Mouse (Mus musculus) stomach, embryonic 15.5 days (tissue): Measurements from ENCODE around the gene Herpud2. TPM values are rescaled to one million over a fixed set of nuclear protein-coding genes. Genes with fewer than 3 reads are reported as not detected.
A peak's percentile ranks its signal among the peaks of the same experiment; 100 is the strongest.

Experiments used
- ATAC-seq: fragments of 200-750 bp; cut with Nextera tagmentation; 2 replicates; pipeline ENCODE4 v1.8.0; 2017; ENCODE audit warnings: low read depth, moderate number of reproducible peaks, moderate TSS enrichment; ENCODE audit not compliant: insufficient read depth, low FRiP score
- H3K27ac ChIP-seq: fragments of 300-500 bp; sonication (generic); 2 replicates; pipeline ENCODE4 v1.5.1; 2015; ENCODE audit warnings: mild to moderate bottlenecking, inconsistent platforms
- H3K27me3 ChIP-seq: fragments of 300-500 bp; sonication (generic); replicated peaks from 2 replicates; pipeline ENCODE4 v1.6.1; 2015; ENCODE audit warnings: inconsistent platforms
- H3K36me3 ChIP-seq: fragments of 300-500 bp; sonication (generic); 2 replicates; pipeline ENCODE4 v1.6.1; 2015; ENCODE audit warnings: inconsistent platforms
- H3K4me1 ChIP-seq: fragments of 300-500 bp; sonication (generic); 2 replicates; pipeline ENCODE4 v1.6.1; 2015; ENCODE audit warnings: inconsistent platforms
- H3K4me2 ChIP-seq: fragments of 300-500 bp; sonication (generic); 2 replicates; pipeline ENCODE4 v1.6.1; 2015; ENCODE audit warnings: mild to moderate bottlenecking, inconsistent platforms
- H3K4me3 ChIP-seq: fragments of 300-500 bp; sonication (generic); replicated peaks from 2 replicates; pipeline ENCODE4 v1.5.1; 2015; ENCODE audit warnings: inconsistent platforms
- H3K9ac ChIP-seq: fragments of 300-500 bp; sonication (generic); 2 replicates; pipeline ENCODE4 v1.6.1; 2015; ENCODE audit warnings: inconsistent platforms
- H3K9me3 ChIP-seq: fragments of 300-500 bp; sonication (generic); 2 replicates; pipeline ENCODE4 v1.6.1; 2016; ENCODE audit warnings: inconsistent platforms
- WGBS: fragments of 180-500 bp; shearing (Covaris S2); methylation state at CpG from one replicate; pipeline ENCODE4 v1.1.7; 2015; 5-methylcytosine and 5-hydroxymethylcytosine counted together
- polyA plus RNA-seq: library from polyadenylated mRNA; unstranded; fragments of >200 nt; fragmentation: Nextera tagmentation; extraction: Ambion mirVana; gene quantifications from 2 replicates; pipeline ENCODE4 v1.2.1, GENCODE M21; 2015

The Herpud2 gene
- 31.0 and 33.3 TPM in 2 replicates for polyA plus RNA-seq

GRCm38 (mm10) chr9:25151611-25152241, at the start of gene Herpud2:
Gene Herpud2, minus strand, starts transcription at chr9:25151820.
- peak within 1 kb of the TSS; percentile 94 for H3K9ac ChIP-seq
- peak within 1 kb of the TSS; percentile 89 for H3K4me3 ChIP-seq

GRCm38 (mm10) chr9:25200987-25201386, 49.4 kb upstream of the Herpud2 start:
- H3K4me3 ChIP-seq, result no peak overlapping the region
- no peak overlapping the region for H3K27ac ChIP-seq
- no peak overlapping the region for H3K4me2 ChIP-seq
- no peak overlapping the region for H3K9ac ChIP-seq
- H3K4me1 ChIP-seq, result 0 out of 2 replicates have a peak, but pooled peaks cover 4% of the 10 kb centered on the region
- no peaks in the 10 kb centered on the region for H3K27me3 ChIP-seq
- WGBS, result 76% methylated on average over 3 of the region's 3 CpGs
- no peak for ATAC-seq
- H3K36me3 ChIP-seq, result no peaks in the 10 kb centered on the region
- H3K9me3 ChIP-seq, result no peaks in the 10 kb centered on the region

More at GRCm38 (mm10) chr9:25151611-25152241, at the start of gene Herpud2:
- peaks cover 13% of the 10 kb centered on the region for H3K4me1 ChIP-seq
- H3K27me3 ChIP-seq, result no peaks in the 10 kb centered on the region
- ATAC-seq, result peak; percentile 98
- WGBS, result under 1% methylated on average over 51 of the region's 51 CpGs
- no peaks in the 10 kb centered on the region for H3K36me3 ChIP-seq
- peak within 1 kb of the TSS; percentile 100 for H3K27ac ChIP-seq
- H3K4me2 ChIP-seq, result peak within 1 kb of the TSS; percentile 71
- H3K9me3 ChIP-seq, result no peaks in the 10 kb centered on the region

- H3K4me2 ChIP-seq, result no peak overlapping the region
- no peaks in the 10 kb centered on the region for H3K36me3 ChIP-seq
- no peaks in the 10 kb centered on the region for H3K27me3 ChIP-seq
- no peak overlapping the region for H3K9ac ChIP-seq
- H3K4me3 ChIP-seq, result no peak overlapping the region
- H3K9me3 ChIP-seq, result no peaks in the 10 kb centered on the region
- no peak overlapping the region for H3K27ac ChIP-seq
- WGBS, result 71% methylated on average over 3 of the region's 3 CpGs
- 0 out of 2 replicates have a peak, but pooled peaks cover 4% of the 10 kb centered on the region for H3K4me1 ChIP-seq
- ATAC-seq, result no peak
Observed at GRCm38 (mm10) chr9:25200148-25200547, 48.5 kb upstream of the Herpud2 start.

- no peak overlapping the region for H3K9ac ChIP-seq
- no peak overlapping the region for H3K27ac ChIP-seq
- no peak overlapping the region for H3K4me3 ChIP-seq
- no peaks in the 10 kb centered on the region for H3K27me3 ChIP-seq
- no peaks in the 10 kb centered on the region for H3K36me3 ChIP-seq
- no peaks in the 10 kb centered on the region for H3K9me3 ChIP-seq
- H3K4me2 ChIP-seq, result no peak overlapping the region
- ATAC-seq, result no peak
- WGBS, result 80% methylated on average over 5 of the region's 5 CpGs
- 0 out of 2 replicates have a peak, but pooled peaks cover 3% of the 10 kb centered on the region for H3K4me1 ChIP-seq
Observed at GRCm38 (mm10) chr9:25196746-25197145, 45.1 kb upstream of the Herpud2 start.

- Histone ChIP-seq H3K9me3 (no peaks in the 10 kb centered on the region), H3K4me1 (no peaks in the 10 kb centered on the region), H3K27me3 (no peaks in the 10 kb centered on the region), H3K36me3 (no peaks in the 10 kb centered on the region), H3K9ac (no peak overlapping the region), H3K4me2 (no peak overlapping the region), H3K27ac (no peak overlapping the region), H3K4me3 (no peak overlapping the region)
- WGBS, result 78% methylated on average over 2 of the region's 2 CpGs
- no peak for ATAC-seq
Observed at GRCm38 (mm10) chr9:25191612-25192011, 40.0 kb upstream of the Herpud2 start.

- Histone ChIP-seq H3K27ac (no peak overlapping the region), H3K4me2 (no peak overlapping the region), H3K9ac (no peak overlapping the region), H3K4me3 (no peak overlapping the region), H3K36me3 (no peaks in the 10 kb centered on the region), H3K27me3 (no peaks in the 10 kb centered on the region), H3K9me3 (no peaks in the 10 kb centered on the region), H3K4me1 (no peaks in the 10 kb centered on the region)
- ATAC-seq, result no peak
- 78% methylated on average over 4 of the region's 4 CpGs for WGBS
Observed at GRCm38 (mm10) chr9:25186501-25186900, 34.9 kb upstream of the Herpud2 start.

- Histone ChIP-seq H3K36me3 (no peaks in the 10 kb centered on the region), H3K27me3 (no peaks in the 10 kb centered on the region), H3K27ac (no peak overlapping the region), H3K9me3 (no peaks in the 10 kb centered on the region), H3K9ac (no peak overlapping the region), H3K4me1 (no peaks in the 10 kb centered on the region), H3K4me2 (no peak overlapping the region), H3K4me3 (no peak overlapping the region)
- no peak for ATAC-seq
- 69% methylated on average over 7 of the region's 7 CpGs for WGBS
Observed at GRCm38 (mm10) chr9:25185854-25186253, 34.2 kb upstream of the Herpud2 start.

GRCm38 (mm10) chr9:25184606-25185005, 33.0 kb upstream of the Herpud2 start:
- no peaks in the 10 kb centered on the region for H3K27me3 ChIP-seq
- no peak overlapping the region for H3K27ac ChIP-seq
- no peak overlapping the region for H3K4me3 ChIP-seq
- H3K9me3 ChIP-seq, result no peaks in the 10 kb centered on the region
- no peaks in the 10 kb centered on the region for H3K36me3 ChIP-seq
- no peak overlapping the region for H3K9ac ChIP-seq
- no peak for ATAC-seq
- H3K4me2 ChIP-seq, result no peak overlapping the region
- WGBS, result 84% methylated on average over 2 of the region's 2 CpGs
- H3K4me1 ChIP-seq, result no peaks in the 10 kb centered on the region

GRCm38 (mm10) chr9:25178066-25178465, 26.4 kb upstream of the Herpud2 start:
- no peak for ATAC-seq
- H3K4me3 ChIP-seq, result no peak overlapping the region
- 79% methylated on average over 3 of the region's 3 CpGs for WGBS
- H3K4me1 ChIP-seq, result peaks cover 23% of the 10 kb centered on the region
- H3K9ac ChIP-seq, result no peak overlapping the region
- no peak overlapping the region for H3K4me2 ChIP-seq
- no peak overlapping the region for H3K27ac ChIP-seq
- H3K36me3 ChIP-seq, result no peaks in the 10 kb centered on the region
- H3K27me3 ChIP-seq, result no peaks in the 10 kb centered on the region
- no peaks in the 10 kb centered on the region for H3K9me3 ChIP-seq

GRCm38 (mm10) chr9:25177201-25177600, 25.6 kb upstream of the Herpud2 start:
- 77% methylated on average over 5 of the region's 5 CpGs for WGBS
- H3K4me3 ChIP-seq, result no peak overlapping the region
- no peak overlapping the region for H3K9ac ChIP-seq
- no peaks in the 10 kb centered on the region for H3K36me3 ChIP-seq
- no peaks in the 10 kb centered on the region for H3K9me3 ChIP-seq
- peaks cover 23% of the 10 kb centered on the region for H3K4me1 ChIP-seq
- no peak overlapping the region for H3K4me2 ChIP-seq
- no peak overlapping the region for H3K27ac ChIP-seq
- ATAC-seq, result no peak
- H3K27me3 ChIP-seq, result no peaks in the 10 kb centered on the region

GRCm38 (mm10) chr9:25176562-25176961, 24.9 kb upstream of the Herpud2 start:
- 0 out of 2 replicates have a peak, but pooled peaks have one; percentile 32 for ATAC-seq
- H3K27ac ChIP-seq, result no peak overlapping the region
- no peak overlapping the region for H3K4me2 ChIP-seq
- H3K9me3 ChIP-seq, result no peaks in the 10 kb centered on the region
- 59% methylated on average over 1 of the region's 1 CpGs for WGBS
- H3K36me3 ChIP-seq, result no peaks in the 10 kb centered on the region
- H3K9ac ChIP-seq, result no peak overlapping the region
- H3K4me3 ChIP-seq, result no peak overlapping the region
- H3K4me1 ChIP-seq, result peaks cover 23% of the 10 kb centered on the region
- H3K27me3 ChIP-seq, result no peaks in the 10 kb centered on the region

GRCm38 (mm10) chr9:25175978-25176377, 24.4 kb upstream of the Herpud2 start:
- Histone ChIP-seq H3K9me3 (no peaks in the 10 kb centered on the region), H3K9ac (no peak overlapping the region), H3K27ac (no peak overlapping the region), H3K4me1 (peaks cover 23% of the 10 kb centered on the region), H3K4me2 (no peak overlapping the region), H3K36me3 (no peaks in the 10 kb centered on the region), H3K27me3 (no peaks in the 10 kb centered on the region), H3K4me3 (no peak overlapping the region)
- ATAC-seq, result no peak
- WGBS, result 78% methylated on average over 6 of the region's 6 CpGs
